Mouse (Mus musculus) lung, embryonic 14.5 days (tissue): ENCODE data around the gene Fbxo17. TPM values are rescaled to one million over a fixed set of nuclear protein-coding genes. Genes with fewer than 3 reads are reported as not detected.

Experiments used
- ATAC-seq: fragments of 200-750 bp; cut with Nextera tagmentation; 2 replicates; pipeline ENCODE4 v1.8.0; 2017; ENCODE audit warnings: mild to moderate bottlenecking, moderate TSS enrichment, moderate library complexity; ENCODE audit not compliant: insufficient read depth
- DNase-seq: peaks from one replicate; pipeline ENCODE4 v3.0.0-alpha.2; 2015
- H3K27ac ChIP-seq: fragments of 300-500 bp; sonication (generic); 2 replicates; pipeline ENCODE4 v1.5.1; 2014; ENCODE audit warnings: low read depth, mild to moderate bottlenecking, moderate library complexity
- H3K27me3 ChIP-seq: fragments of 300-500 bp; sonication (generic); 2 replicates; pipeline ENCODE4 v1.6.1; 2014; ENCODE audit warnings: low read length, control low read depth; ENCODE audit not compliant: insufficient read depth
- H3K36me3 ChIP-seq: fragments of 300-500 bp; sonication (generic); 2 replicates; pipeline ENCODE4 v1.6.1; 2014; ENCODE audit warnings: control low read depth; ENCODE audit not compliant: insufficient read depth
- H3K4me1 ChIP-seq: fragments of 300-500 bp; sonication (generic); 2 replicates; pipeline ENCODE4 v1.6.1; 2014; ENCODE audit warnings: antibody characterized with exemption, control low read depth; ENCODE audit not compliant: insufficient read depth
- H3K4me2 ChIP-seq: fragments of 300-500 bp; sonication (generic); 2 replicates; pipeline ENCODE4 v1.6.1; 2014; ENCODE audit warnings: mild to moderate bottlenecking
- H3K4me3 ChIP-seq: fragments of 300-500 bp; sonication (generic); 2 replicates; pipeline ENCODE4 v1.5.1; 2014; ENCODE audit warnings: low read depth, low read length
- H3K9ac ChIP-seq: fragments of 300-500 bp; sonication (generic); 2 replicates; pipeline ENCODE4 v1.6.1; 2014
- H3K9me3 ChIP-seq: fragments of 300-500 bp; sonication (generic); 2 replicates; pipeline ENCODE4 v1.6.1; 2016; ENCODE audit warnings: low read depth, low read length, control low read depth
- CTCF ChIP-seq: IDR thresholded peaks from 2 replicates; pipeline ENCODE4 v1.5.1; 2016; ENCODE audit warnings: antibody characterized with exemption, low read depth
- whole genome bisulfite sequencing: fragments of 180-500 bp; shearing (Covaris S2); extraction: QIAGEN DNeasy Blood & Tissue Kit; methylation state at CpG from one replicate; pipeline ENCODE4 v1.1.7; 2014; 5-methylcytosine and 5-hydroxymethylcytosine counted together
- polyA plus RNA-seq: library from polyadenylated mRNA; unstranded; fragments of >200 nt; fragmentation: Nextera tagmentation; extraction: Ambion mirVana; gene quantifications from 2 replicates; pipeline ENCODE4 v1.2.1, GENCODE M21; 2014

Gene Fbxo17
- polyA plus RNA-seq, 1 experiment from 2014 or later = 13.6 TPM

- Histone ChIP-seq H3K4me3 (no peak overlapping the region), H3K36me3 (peaks cover 29% of the 10 kb centered on the region; the same call in 1 of the 2 replicates), H3K9ac (no peak overlapping the region), H3K9me3 (no peaks in the 10 kb centered on the region), H3K27ac (no peak overlapping the region), H3K4me1 (no peaks in the 10 kb centered on the region), H3K27me3 (no peaks in the 10 kb centered on the region), H3K4me2 (no peak overlapping the region)
- WGBS = 87% methylated on average over 7 of the region's 7 CpGs
- TF ChIP-seq CTCF = no peak
- no peak for DNase-seq
- no peak for ATAC-seq
These were observed 33.3 kb downstream of the Fbxo17 start for GRCm38 (mm10) chr7:28749935-28750334.

DNA sequence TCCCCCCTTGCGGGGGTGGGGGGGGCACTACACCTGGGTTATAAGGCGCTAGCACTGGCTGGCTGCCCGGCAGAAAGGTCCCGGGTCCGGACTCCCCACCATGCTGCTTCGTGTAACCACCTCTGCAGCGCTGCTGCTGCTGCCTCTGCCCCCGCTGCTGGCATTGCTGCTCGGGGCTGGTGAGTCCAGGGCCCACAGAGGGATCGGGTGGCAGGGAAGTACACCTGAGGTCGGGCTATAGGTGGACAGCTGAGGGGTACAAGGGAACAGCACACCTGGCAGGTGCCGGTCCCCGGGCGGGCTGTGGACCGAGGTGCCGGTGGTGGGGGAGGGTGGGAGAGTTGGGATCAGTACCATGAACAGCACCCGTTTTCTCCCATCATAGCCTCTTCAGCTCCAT lies 39.5 kb downstream of the Fbxo17 start, which contains the start of gene Ccer2:
TSS of gene Ccer2 (plus strand) at position 96 of the 400 bp plus-strand sequence.
- H3K4me1 ChIP-seq = no peaks in the 10 kb centered on the region
- H3K9ac ChIP-seq = no peak within 1 kb of the TSS
- TF ChIP-seq CTCF = no peak
- 3% methylated on average over 17 of the region's 17 CpGs for WGBS
- no peak within 1 kb of the TSS for H3K4me3 ChIP-seq
- ATAC-seq (no peak; the same call in 1 of the 2 replicates), DNase-seq (no peak)
- H3K27me3 ChIP-seq = peaks cover 9% of the 10 kb centered on the region; the same call in 1 of the 2 replicates
- no peaks in the 10 kb centered on the region for H3K9me3 ChIP-seq
- peaks cover 36% of the 10 kb centered on the region; the same call in 1 of the 2 replicates for H3K36me3 ChIP-seq
- H3K27ac ChIP-seq = no peak within 1 kb of the TSS
- peak within 1 kb of the TSS; percentile 23; the same call in 1 of the 2 replicates for H3K4me2 ChIP-seq

DNA sequence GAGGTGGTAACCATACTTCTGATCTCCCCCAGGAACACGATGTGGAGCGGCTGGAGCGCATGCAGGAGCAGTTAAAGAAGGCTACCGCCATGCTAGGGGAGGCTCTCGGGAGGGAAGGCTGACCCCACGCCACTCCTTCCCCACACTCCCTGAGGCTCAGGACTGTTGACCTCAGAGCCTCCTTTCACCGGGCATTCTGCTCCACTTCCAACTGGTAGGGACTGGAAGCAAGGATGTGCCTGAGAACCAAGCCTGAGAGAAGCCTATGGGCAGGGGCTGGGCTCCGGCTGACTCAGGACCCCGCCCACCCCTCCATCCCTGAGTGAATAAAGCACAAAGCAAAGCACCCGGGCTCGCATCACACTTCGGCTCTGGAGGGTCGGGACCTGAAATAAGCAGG lies 42.0 kb downstream of the Fbxo17 start:
- Histone ChIP-seq H3K36me3 (peaks cover 45% of the 10 kb centered on the region), H3K27me3 (peaks cover 9% of the 10 kb centered on the region; the same call in 1 of the 2 replicates), H3K27ac (no peak overlapping the region), H3K4me1 (no peaks in the 10 kb centered on the region), H3K9me3 (no peaks in the 10 kb centered on the region), H3K4me2 (no peak overlapping the region), H3K9ac (no peak overlapping the region), H3K4me3 (no peak overlapping the region)
- 84% methylated on average over 13 of the region's 13 CpGs for WGBS
- TF ChIP-seq CTCF = no peak
- DNase-seq (no peak), ATAC-seq (no peak)

DNA sequence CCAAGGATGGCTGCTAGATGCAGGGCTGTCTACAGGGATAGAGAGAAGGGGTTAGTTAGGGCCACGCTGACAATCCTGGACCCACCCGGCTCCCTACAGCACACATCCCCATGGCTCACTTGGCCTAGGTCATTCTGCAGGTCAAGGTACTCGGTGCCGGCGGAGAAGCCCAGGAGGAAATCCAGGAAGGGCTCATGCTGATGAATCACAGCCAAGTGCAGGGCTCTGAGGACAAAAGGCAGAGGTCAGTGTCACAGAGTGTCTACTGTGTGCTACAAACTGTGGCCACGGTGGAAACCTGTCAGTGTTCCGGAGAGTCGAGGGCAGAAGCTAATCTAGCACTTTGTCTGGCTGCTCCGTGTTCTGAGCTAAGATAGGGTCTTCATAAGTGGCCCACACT lies 45.3 kb downstream of the Fbxo17 start:
- no peak for DNase-seq
- H3K4me1 ChIP-seq = peaks cover 5% of the 10 kb centered on the region; the same call in 1 of the 2 replicates
- H3K36me3 ChIP-seq = peaks cover 42% of the 10 kb centered on the region
- no peak for TF ChIP-seq CTCF
- no peak overlapping the region for H3K4me2 ChIP-seq
- 88% methylated on average over 9 of the region's 9 CpGs for WGBS
- no peaks in the 10 kb centered on the region for H3K27me3 ChIP-seq
- no peaks in the 10 kb centered on the region for H3K9me3 ChIP-seq
- no peak for ATAC-seq
- no peak overlapping the region for H3K27ac ChIP-seq
- H3K4me3 ChIP-seq = no peak overlapping the region
- H3K9ac ChIP-seq = no peak overlapping the region

DNA sequence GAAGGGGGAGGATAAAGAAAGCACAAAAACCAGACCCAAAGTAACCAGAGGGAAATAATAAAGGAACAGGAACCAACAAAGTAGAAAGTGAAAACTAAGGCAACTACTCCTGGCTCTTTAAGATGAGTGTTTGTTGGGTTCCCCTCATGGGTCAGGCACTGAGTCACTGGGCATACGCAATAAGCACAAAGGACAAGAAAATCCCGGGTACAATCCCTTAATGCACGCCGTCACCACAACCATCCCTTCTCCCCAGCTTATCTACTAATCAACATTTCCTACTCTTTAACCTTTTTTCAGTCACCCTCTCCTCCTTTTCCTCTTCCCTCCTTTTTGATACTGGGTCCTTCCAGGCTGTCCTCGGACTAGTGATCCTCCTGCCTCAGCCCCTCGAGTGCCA lies 48.6 kb downstream of the Fbxo17 start:
- H3K4me1 ChIP-seq = peaks cover 11% of the 10 kb centered on the region; the same call in 1 of the 2 replicates
- peaks cover 23% of the 10 kb centered on the region for H3K36me3 ChIP-seq
- TF ChIP-seq CTCF = no peak
- H3K9me3 ChIP-seq = no peaks in the 10 kb centered on the region
- WGBS = 87% methylated on average over 6 of the region's 6 CpGs
- H3K4me3 ChIP-seq = peak overlapping the region; percentile 64; the same call in 1 of the 2 replicates
- no peak overlapping the region for H3K27ac ChIP-seq
- H3K4me2 ChIP-seq = peak overlapping the region; percentile 72
- ATAC-seq = no peak
- DNase-seq = no peak
- no peak overlapping the region for H3K9ac ChIP-seq
- no peaks in the 10 kb centered on the region for H3K27me3 ChIP-seq

DNA sequence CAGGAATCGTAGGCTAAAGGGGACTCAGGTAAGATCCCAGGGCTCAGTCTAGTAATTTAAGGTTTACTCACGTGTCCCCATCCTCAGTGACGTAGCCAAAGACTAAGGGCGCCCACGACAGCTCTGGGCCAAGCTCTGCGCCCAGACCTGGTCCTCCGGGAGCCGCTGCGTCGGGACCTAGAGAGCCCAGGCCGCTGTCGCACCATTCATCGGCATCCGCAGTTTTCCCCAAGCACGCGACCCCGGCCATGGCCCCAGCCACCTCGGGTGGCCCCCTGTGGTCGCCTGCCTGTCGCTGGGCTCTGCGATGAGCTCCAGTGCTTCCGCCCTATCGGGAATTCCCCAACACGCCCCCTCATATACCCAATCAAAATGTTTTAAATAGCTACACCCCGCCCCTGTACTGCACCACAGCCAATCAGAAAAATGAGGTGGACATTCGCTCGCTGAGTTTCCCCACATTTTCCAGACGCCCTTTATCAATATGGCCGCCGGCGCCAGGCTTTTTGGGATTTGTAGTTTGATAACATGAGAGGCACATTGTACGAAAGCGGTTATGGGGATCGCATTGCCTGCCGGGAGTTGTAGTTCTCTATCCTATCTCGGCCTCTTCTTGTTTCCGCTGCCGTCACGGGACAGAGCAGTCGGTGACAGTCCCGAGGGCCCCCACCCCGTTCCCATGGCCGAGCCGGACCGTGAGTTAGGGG lies 49.7 kb downstream of the Fbxo17 start, which contains the start of gene Sirt2:
TSS of gene Sirt2 (plus strand) at position 563 of the 707 bp plus-strand sequence.
- peaks cover 13% of the 10 kb centered on the region for H3K36me3 ChIP-seq
- H3K9me3 ChIP-seq = no peaks in the 10 kb centered on the region
- peak; percentile 99 for DNase-seq
- H3K4me1 ChIP-seq = peaks cover 11% of the 10 kb centered on the region; the same call in 1 of the 2 replicates
- peak within 1 kb of the TSS; percentile 72 for H3K4me2 ChIP-seq
- peak; percentile 18; the same call in 1 of the 2 replicates for TF ChIP-seq CTCF
- peak; percentile 99 for ATAC-seq
- H3K27ac ChIP-seq = no peak within 1 kb of the TSS
- H3K9ac ChIP-seq = peak within 1 kb of the TSS; percentile 67
- under 1% methylated on average over 45 of the region's 45 CpGs for WGBS
- peak within 1 kb of the TSS; percentile 64 for H3K4me3 ChIP-seq
- no peaks in the 10 kb centered on the region for H3K27me3 ChIP-seq

- no peak for TF ChIP-seq CTCF
- DNase-seq = peak; percentile 24
These were observed 50.3 kb downstream of the Fbxo17 start for GRCm38 (mm10) chr7:28766910-28767309.

More at GRCm38 (mm10) chr7:28766910-28767309, 50.3 kb downstream of the Fbxo17 start:
- H3K36me3 ChIP-seq = 0 out of 2 replicates have a peak, but pooled peaks cover 8% of the 10 kb centered on the region
- H3K4me1 ChIP-seq = peaks cover 11% of the 10 kb centered on the region; the same call in 1 of the 2 replicates
- ATAC-seq = peak; percentile 15; the same call in 1 of the 2 replicates
- no peaks in the 10 kb centered on the region for H3K9me3 ChIP-seq
- no peak overlapping the region for H3K27ac ChIP-seq
- H3K27me3 ChIP-seq = no peaks in the 10 kb centered on the region
- H3K4me2 ChIP-seq = peak overlapping the region; percentile 68
- 6% methylated on average over 14 of the region's 14 CpGs for WGBS
- H3K9ac ChIP-seq = peak overlapping the region; percentile 67
- H3K4me3 ChIP-seq = peak overlapping the region; percentile 64
